Mouse (Mus musculus): ENCODE results near the gene Wdr24.

GRCm38 (mm10) chr17:25867509-25867835, 44.0 kb downstream of the Wdr24 start:
- no peak for TF ChIP-seq CTCF (IDR thresholded peaks at IDR 0.05; ENCODE audit: borderline replicate concordance, extremely low read depth, insufficient read depth, insufficient read length)
- TF ChIP-seq POLR2A (IDR thresholded peaks at IDR 0.05; ENCODE audit: borderline replicate concordance, extremely low read depth, insufficient read depth, insufficient read length, poor library complexity, severe bottlenecking): no peak

Measured in brain, embryonic 14.5 days (tissue).